Mouse (Mus musculus) frontal cortex, postnatal 10 days (tissue): ENCODE data around the gene Cfh.
"Not testable (repeated sequence)": the region's sequence is repeated elsewhere in the genome, so short reads cannot be mapped to it uniquely, and the experiment has no call there.

Experiments used
- DNase-seq, 2 experiments: peaks; one replicate each; pipeline ENCODE4 v3.0.0; 2022; ENCODE audit warnings: low spot score in 2 of 2, mixed read lengths in 1 of 2

The Cfh gene

GRCm38 (mm10) chr1:140183664-140184063 lies at the start of gene Cfh:
Cfh (minus strand) TSS chr1:140183764.
- DNase-seq, result not testable (repeated sequence)

GRCm38 (mm10) chr1:140226673-140227072 lies 43.1 kb upstream of the Cfh start:
- DNase-seq, result no peak

GRCm38 (mm10) chr1:140225221-140225620 lies 41.7 kb upstream of the Cfh start:
- no peak for DNase-seq

- DNase-seq, result no peak
Observed at GRCm38 (mm10) chr1:140205329-140205728, 21.8 kb upstream of the Cfh start.

GRCm38 (mm10) chr1:140188500-140188899 lies 4.9 kb upstream of the Cfh start:
- DNase-seq, result not testable (repeated sequence)

GRCm38 (mm10) chr1:140183208-140183607 lies 356 bp downstream of the Cfh start:
- peak in 1 of 2 experiments; percentile 11 for DNase-seq

GRCm38 (mm10) chr1:140180125-140180524 lies 3.4 kb downstream of the Cfh start:
- DNase-seq, result no peak

- no peak for DNase-seq
Observed at GRCm38 (mm10) chr1:140175442-140175841, 8.1 kb downstream of the Cfh start.

- DNase-seq, result no peak
Observed at GRCm38 (mm10) chr1:140171581-140172154, 11.9 kb downstream of the Cfh start.

GRCm38 (mm10) chr1:140158970-140159369 lies 24.6 kb downstream of the Cfh start:
- no peak for DNase-seq

- no peak for DNase-seq
Observed at GRCm38 (mm10) chr1:140069471-140069870, 114.1 kb downstream of the Cfh start.
